Mouse (Mus musculus) B cell, adult 2 months (primary cell): Measurements from ENCODE around the gene Rdx.

Experiments
- DNase-seq, 2 experiments: peaks; one replicate each; pipeline ENCODE4 v3.0.0; 2022

The Rdx gene

GRCm38 (mm10) chr9:52047129-52047820 lies at the start of gene Rdx:
Gene Rdx (plus strand): TSS chr9:52047173.
- peak; percentile 15 to 27 for DNase-seq

- DNase-seq: no peak
These were observed 43.5 kb upstream of the Rdx start for GRCm38 (mm10) chr9:52003501-52003900.

- no peak for DNase-seq
These were observed 39.6 kb upstream of the Rdx start for GRCm38 (mm10) chr9:52007341-52007740.

- DNase-seq: no peak
These were observed 38.5 kb upstream of the Rdx start for GRCm38 (mm10) chr9:52008511-52008910.

GRCm38 (mm10) chr9:52012311-52012710 lies 34.7 kb upstream of the Rdx start:
- no peak for DNase-seq

GRCm38 (mm10) chr9:52012781-52013436 lies 34.1 kb upstream of the Rdx start:
- no peak for DNase-seq

GRCm38 (mm10) chr9:52013900-52014455 lies 33.0 kb upstream of the Rdx start:
- DNase-seq: no peak

GRCm38 (mm10) chr9:52017091-52017490 lies 29.9 kb upstream of the Rdx start:
- no peak for DNase-seq

GRCm38 (mm10) chr9:52017824-52018223 lies 29.1 kb upstream of the Rdx start:
- DNase-seq: no peak

GRCm38 (mm10) chr9:52018505-52018904 lies 28.5 kb upstream of the Rdx start:
- DNase-seq: no peak

- DNase-seq: no peak
These were observed 19.5 kb upstream of the Rdx start for GRCm38 (mm10) chr9:52027257-52028020.

- no peak for DNase-seq
These were observed 18.2 kb upstream of the Rdx start for GRCm38 (mm10) chr9:52028521-52029405.

GRCm38 (mm10) chr9:52031501-52031900 lies 15.5 kb upstream of the Rdx start:
- DNase-seq: no peak

- DNase-seq: no peak
These were observed 9.5 kb upstream of the Rdx start for GRCm38 (mm10) chr9:52037493-52037892.

GRCm38 (mm10) chr9:52041657-52042056 lies 5.3 kb upstream of the Rdx start:
- DNase-seq: no peak

GRCm38 (mm10) chr9:52046686-52047085 lies 287 bp upstream of the Rdx start:
- DNase-seq: no peak

- peak; percentile 80 to 86 for DNase-seq
These were observed 1.1 kb downstream of the Rdx start for GRCm38 (mm10) chr9:52047821-52048649.

- DNase-seq: peak; percentile 62 to 66
These were observed 1.7 kb downstream of the Rdx start for GRCm38 (mm10) chr9:52048650-52049081.

GRCm38 (mm10) chr9:52049605-52050004 lies 2.6 kb downstream of the Rdx start:
- no peak for DNase-seq

GRCm38 (mm10) chr9:52050361-52050760 lies 3.4 kb downstream of the Rdx start:
- DNase-seq: no peak

- DNase-seq: no peak
These were observed 5.2 kb downstream of the Rdx start for GRCm38 (mm10) chr9:52052221-52052620.
